Mouse (Mus musculus) testis, adult 2 months (tissue): ENCODE measurements around the gene Ythdf1. TPM values are rescaled to one million over a fixed set of nuclear protein-coding genes. Genes with fewer than 3 reads are reported as not detected.

Experiments
- H3K27ac ChIP-seq: fragments of 200-500 bp; 2 replicates; pipeline ENCODE4 v1.5.1; 2012; ENCODE audit warnings: low read depth, low read length; ENCODE audit not compliant: control insufficient read depth, insufficient read depth
- H3K27me3 ChIP-seq: fragments of 200-500 bp; 2 replicates; pipeline ENCODE4 v1.6.1; 2012; ENCODE audit warnings: mild to moderate bottlenecking, low read length, moderate library complexity; ENCODE audit not compliant: control insufficient read depth, insufficient read depth
- H3K36me3 ChIP-seq: fragments of 200-500 bp; 2 replicates; pipeline ENCODE4 v1.6.1; 2012; ENCODE audit warnings: mild to moderate bottlenecking, low read length; ENCODE audit not compliant: control insufficient read depth, insufficient read depth
- H3K4me1 ChIP-seq: fragments of 200-500 bp; 2 replicates; pipeline ENCODE4 v1.6.1; 2012; ENCODE audit warnings: low read length; ENCODE audit not compliant: control insufficient read depth, insufficient read depth
- H3K4me3 ChIP-seq: fragments of 200-500 bp; 2 replicates; pipeline ENCODE4 v1.5.1; 2012; ENCODE audit warnings: low read depth, mild to moderate bottlenecking, low read length, moderate library complexity, mixed read lengths; ENCODE audit not compliant: control insufficient read depth
- CTCF ChIP-seq: fragments of 200-500 bp; IDR thresholded peaks from 2 replicates; pipeline ENCODE4 v1.5.1; 2012; ENCODE audit warnings: low read depth, mild to moderate bottlenecking, inconsistent platforms, low read length, moderate library complexity; ENCODE audit not compliant: control insufficient read depth, insufficient read depth, insufficient replicate concordance
- POLR2A ChIP-seq: fragments of 200-500 bp; IDR thresholded peaks from 2 replicates; pipeline ENCODE4 v1.6.1; 2012; ENCODE audit warnings: low read depth, mild to moderate bottlenecking, inconsistent platforms, low read length, moderate library complexity; ENCODE audit not compliant: control insufficient read depth
- polyA plus RNA-seq: library from polyadenylated mRNA; depleted of rRNA; stranded (reverse); fragments of >200 nt; gene quantifications from 2 replicates; pipeline ENCODE4 v1.2.3, GENCODE M21; 2012

Ythdf1 gene
- polyA plus RNA-seq, 1 experiment = 22.5 TPM

DNA sequence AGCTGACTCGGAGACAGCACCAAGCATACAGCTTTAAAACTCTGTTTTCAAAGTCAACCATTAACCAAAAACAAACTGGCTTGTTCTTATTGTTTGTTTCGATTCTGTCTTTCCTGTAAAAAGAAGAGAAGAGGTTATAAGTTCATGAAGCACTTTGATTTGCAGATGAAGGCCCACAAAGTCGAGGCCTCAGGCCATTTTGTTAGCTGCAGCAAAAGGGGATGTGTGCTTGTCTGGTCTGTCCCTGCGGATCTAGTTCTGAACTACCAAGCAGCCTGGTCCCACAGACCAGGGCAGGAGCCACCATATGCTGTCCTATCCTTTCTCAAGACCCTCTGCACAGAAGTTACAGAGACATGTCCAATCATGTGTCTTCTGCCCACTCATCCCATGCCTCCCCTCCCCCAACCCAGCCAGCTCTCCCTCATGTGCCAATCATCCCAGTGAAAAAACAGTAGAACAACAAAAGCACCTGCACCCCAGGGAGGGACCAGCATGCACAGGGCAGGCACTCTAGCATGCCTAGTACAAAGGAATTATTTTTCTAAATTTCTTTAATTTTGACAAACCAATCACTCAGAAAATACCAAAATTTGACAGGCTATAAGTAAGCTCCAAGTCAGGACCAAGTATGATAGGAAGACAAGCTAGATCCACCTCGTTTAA is 15.1 kb downstream of the Ythdf1 start:
- no peak overlapping the region for H3K27ac ChIP-seq
- peaks cover 1% of the 10 kb centered on the region for H3K36me3 ChIP-seq
- TF ChIP-seq CTCF = no peak
- no peak for TF ChIP-seq POLR2A
- no peak overlapping the region for H3K4me3 ChIP-seq
- H3K4me1 ChIP-seq = no peaks in the 10 kb centered on the region
- no peaks in the 10 kb centered on the region for H3K27me3 ChIP-seq

DNA sequence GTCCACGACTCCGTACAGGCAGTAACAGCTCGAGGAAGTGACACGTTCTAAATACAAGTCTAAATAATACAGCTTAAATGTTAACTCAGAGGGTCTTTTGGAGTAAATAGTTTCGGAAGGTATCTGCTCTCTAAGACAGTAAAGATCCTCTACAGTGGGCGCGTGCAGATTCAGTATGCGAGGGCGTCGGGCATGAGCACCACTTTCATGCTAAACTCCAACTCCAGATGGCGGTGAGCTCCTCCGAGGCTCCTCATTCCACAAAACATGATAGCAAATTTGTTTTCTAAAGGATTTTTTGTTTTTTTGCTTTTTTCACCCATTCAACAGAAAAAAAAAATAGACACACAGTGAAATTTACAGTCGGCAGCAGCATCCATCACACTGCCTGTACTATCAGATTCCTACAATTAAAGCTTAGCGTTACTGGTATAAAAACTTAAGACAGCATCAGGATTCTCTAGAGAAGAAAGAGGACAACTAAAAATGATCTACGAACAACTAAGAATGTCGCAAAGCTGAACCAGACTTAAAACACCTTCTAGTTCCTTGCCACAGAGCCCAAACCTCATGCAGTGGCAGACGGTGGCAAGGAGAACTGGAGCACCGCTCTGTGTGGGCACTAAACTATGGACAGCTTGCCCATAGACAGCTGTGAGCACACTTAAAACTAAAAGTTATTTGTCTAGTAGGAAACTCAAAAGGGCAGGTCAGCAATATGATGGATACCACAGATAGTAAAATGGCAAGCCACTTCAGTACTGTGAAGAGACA is 16.1 kb downstream of the Ythdf1 start:
- no peak overlapping the region for H3K27ac ChIP-seq
- TF ChIP-seq POLR2A (no peak), CTCF (no peak)
- no peaks in the 10 kb centered on the region for H3K4me1 ChIP-seq
- no peaks in the 10 kb centered on the region for H3K27me3 ChIP-seq
- H3K4me3 ChIP-seq = no peak overlapping the region
- H3K36me3 ChIP-seq = peaks cover 1% of the 10 kb centered on the region

DNA sequence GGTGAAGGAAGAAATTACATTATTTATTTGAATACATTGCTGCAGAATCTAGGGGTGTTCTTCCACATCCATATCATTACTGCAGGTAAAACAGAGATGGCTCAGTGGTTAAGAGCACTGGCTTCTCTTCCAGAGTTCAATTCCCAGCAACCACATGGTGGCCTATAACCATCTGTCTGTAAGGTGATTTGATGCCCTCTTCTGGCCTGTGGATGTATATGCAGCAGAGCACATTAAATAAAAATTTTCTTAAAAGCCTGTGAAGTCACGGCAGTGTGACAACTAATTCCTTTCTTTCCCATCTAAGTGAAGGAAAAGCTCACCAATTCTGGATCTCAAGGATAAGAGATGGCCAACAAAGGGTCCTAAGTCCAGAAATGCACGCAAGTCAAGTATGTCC is 18.7 kb downstream of the Ythdf1 start:
- Histone ChIP-seq H3K36me3 (no peaks in the 10 kb centered on the region; the same call in 1 of the 2 replicates), H3K4me3 (no peak overlapping the region), H3K27ac (no peak overlapping the region), H3K4me1 (no peaks in the 10 kb centered on the region), H3K27me3 (no peaks in the 10 kb centered on the region)
- TF ChIP-seq POLR2A = no peak
- no peak for TF ChIP-seq CTCF

DNA sequence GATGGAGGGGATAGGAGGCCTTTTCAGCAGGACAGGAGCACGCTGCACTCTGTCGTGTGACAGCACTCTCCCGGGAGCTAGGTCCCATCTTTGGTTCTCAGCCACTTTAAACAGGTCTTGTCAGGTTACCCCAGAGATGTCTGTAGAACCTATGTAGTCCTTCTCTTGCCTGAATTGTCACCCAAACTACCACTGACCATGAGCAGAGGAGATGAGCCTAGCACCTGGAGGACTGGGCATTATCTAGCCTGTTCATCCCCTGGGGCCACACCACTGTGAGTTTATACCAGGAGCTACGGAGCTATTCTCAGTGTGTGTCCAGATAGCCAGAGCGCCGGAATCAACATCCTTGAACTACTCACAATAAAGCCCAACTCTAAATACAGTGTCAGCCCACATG is 22.9 kb downstream of the Ythdf1 start:
- H3K36me3 ChIP-seq = no peaks in the 10 kb centered on the region
- no peak overlapping the region for H3K4me3 ChIP-seq
- H3K27me3 ChIP-seq = no peaks in the 10 kb centered on the region; the same call in 1 of the 2 replicates
- peaks cover 16% of the 10 kb centered on the region for H3K4me1 ChIP-seq
- TF ChIP-seq CTCF (no peak), POLR2A (no peak)
- no peak overlapping the region for H3K27ac ChIP-seq

DNA sequence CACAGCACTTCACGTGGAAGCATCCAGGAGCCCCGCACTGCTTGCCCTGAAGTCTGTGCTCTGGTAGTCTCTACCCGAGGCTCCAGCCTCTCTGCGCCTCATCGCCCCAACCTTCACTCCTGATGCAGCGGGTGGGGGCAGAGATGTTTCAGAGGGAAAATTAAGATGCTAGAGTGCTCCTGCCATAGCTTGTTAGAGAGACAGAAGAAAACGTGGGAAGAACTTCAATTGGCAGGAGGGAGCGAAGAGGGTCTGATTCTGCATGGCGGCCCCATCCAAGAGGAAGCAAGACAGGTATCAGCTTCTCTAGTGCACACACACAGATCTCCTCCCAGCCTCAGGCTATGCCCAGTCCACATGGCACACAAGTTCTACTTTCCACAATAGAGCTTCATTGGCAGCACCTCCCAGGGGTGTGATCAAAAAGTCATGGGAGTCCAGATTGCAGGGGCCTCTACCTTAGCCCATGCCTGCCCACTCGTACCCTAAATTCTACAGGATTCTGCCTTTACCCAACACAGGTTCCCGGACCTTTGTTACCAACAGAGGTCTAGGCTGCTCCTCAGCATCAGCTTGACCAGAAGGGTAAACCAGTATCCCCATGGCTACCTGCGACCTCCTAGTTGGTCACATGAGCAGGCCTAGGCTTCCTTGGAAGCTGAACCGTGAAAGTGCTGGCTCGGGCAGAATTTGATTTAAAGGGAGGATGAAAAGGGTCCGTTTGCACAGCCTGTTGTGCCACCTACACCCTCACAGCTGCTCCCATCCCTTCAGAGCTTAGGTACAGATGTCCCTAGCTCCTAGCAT is 23.7 kb downstream of the Ythdf1 start:
- no peak overlapping the region for H3K27ac ChIP-seq
- no peaks in the 10 kb centered on the region; the same call in 1 of the 2 replicates for H3K27me3 ChIP-seq
- no peak overlapping the region for H3K4me3 ChIP-seq
- no peak for TF ChIP-seq CTCF
- no peak for TF ChIP-seq POLR2A
- no peaks in the 10 kb centered on the region for H3K36me3 ChIP-seq
- H3K4me1 ChIP-seq = peaks cover 22% of the 10 kb centered on the region

DNA sequence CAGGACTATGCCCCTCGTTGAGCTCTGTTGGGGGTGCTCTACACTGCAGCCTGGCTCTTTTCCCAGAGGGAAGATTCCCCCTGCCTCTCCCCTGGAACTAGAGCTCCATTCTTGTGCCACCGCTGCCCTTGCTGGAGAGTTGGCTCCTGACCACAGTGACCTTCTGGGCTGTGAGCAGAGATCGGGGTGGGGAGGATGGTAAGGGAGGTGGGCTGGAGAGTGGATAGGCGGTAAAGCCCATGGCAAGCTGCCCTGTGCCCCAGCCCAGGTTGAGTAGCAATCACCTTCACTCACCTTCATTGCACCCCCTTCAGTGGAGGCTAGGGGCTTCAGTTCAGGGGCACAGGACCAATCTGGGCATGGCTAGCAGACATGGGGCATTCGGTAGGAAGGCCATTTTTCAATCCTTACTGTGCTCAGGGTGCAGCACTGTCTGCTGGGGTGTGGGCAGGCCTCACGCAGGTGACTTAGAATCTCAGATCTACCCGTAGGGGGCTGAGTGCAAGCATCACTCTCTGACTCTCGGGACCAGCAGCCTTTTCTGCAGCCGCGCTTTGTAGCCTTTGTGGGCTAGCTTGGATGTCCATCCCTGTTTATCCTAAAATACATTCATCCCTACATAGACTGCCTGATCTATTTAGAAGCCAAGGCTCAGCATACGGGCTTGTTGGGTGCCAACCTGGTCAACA is 24.8 kb downstream of the Ythdf1 start:
- TF ChIP-seq CTCF (no peak), POLR2A (no peak)

More for the DNA sequence above, 24.8 kb downstream of the Ythdf1 start:
- no peak overlapping the region for H3K27ac ChIP-seq
- H3K27me3 ChIP-seq = no peaks in the 10 kb centered on the region; the same call in 1 of the 2 replicates
- H3K4me1 ChIP-seq = peaks cover 30% of the 10 kb centered on the region
- H3K4me3 ChIP-seq = no peak overlapping the region
- H3K36me3 ChIP-seq = no peaks in the 10 kb centered on the region
